Mouse (Mus musculus) midbrain, postnatal 0 days (tissue): ENCODE data around the gene Itm2c. TPM values are rescaled to one million over a fixed set of nuclear protein-coding genes. Genes with fewer than 3 reads are reported as not detected.
A peak's percentile ranks its signal among the peaks of the same experiment; 100 is the strongest.

Experiments
- ATAC-seq: fragments of 200-750 bp; cut with Nextera tagmentation; 2 replicates; pipeline ENCODE4 v1.8.0; 2017; ENCODE audit warnings: moderate number of reproducible peaks, mild to moderate bottlenecking, moderate TSS enrichment, moderate library complexity; ENCODE audit not compliant: low FRiP score
- DNase-seq: peaks from one replicate; pipeline ENCODE4 v3.0.0-alpha.2; 2015; ENCODE audit warnings: low spot score
- H3K27ac ChIP-seq: fragments of 300-500 bp; sonication (generic); 2 replicates; pipeline ENCODE4 v1.5.1; 2014; ENCODE audit warnings: low read depth, mild to moderate bottlenecking, low read length, mixed read lengths
- H3K27me3 ChIP-seq: fragments of 300-500 bp; sonication (generic); 2 replicates; pipeline ENCODE4 v1.6.1; 2014; ENCODE audit warnings: low read length, control low read depth, mixed read lengths; ENCODE audit not compliant: insufficient read depth
- H3K36me3 ChIP-seq: fragments of 300-500 bp; sonication (generic); 2 replicates; pipeline ENCODE4 v1.6.1; 2014; ENCODE audit warnings: low read length, control low read depth, mixed read lengths; ENCODE audit not compliant: insufficient read depth
- H3K4me1 ChIP-seq: fragments of 300-500 bp; sonication (generic); 2 replicates; pipeline ENCODE4 v1.6.1; 2014; ENCODE audit warnings: mild to moderate bottlenecking, control low read depth, antibody characterized with exemption, low read length, mixed read lengths; ENCODE audit not compliant: insufficient read depth
- H3K4me2 ChIP-seq: fragments of 300-500 bp; sonication (generic); 2 replicates; pipeline ENCODE4 v1.6.1; 2014; ENCODE audit warnings: low read depth, mild to moderate bottlenecking, low read length, mixed read lengths; ENCODE audit not compliant: poor library complexity, severe bottlenecking
- H3K4me3 ChIP-seq: fragments of 300-500 bp; sonication (generic); 2 replicates; pipeline ENCODE4 v1.5.1; 2014; ENCODE audit warnings: low read depth, mild to moderate bottlenecking, low read length, moderate library complexity
- H3K9ac ChIP-seq: fragments of 300-500 bp; sonication (generic); replicated peaks from 2 replicates; pipeline ENCODE4 v1.6.1; 2014; ENCODE audit warnings: mild to moderate bottlenecking, low read length, moderate library complexity, mixed read lengths; ENCODE audit not compliant: poor library complexity, severe bottlenecking
- H3K9me3 ChIP-seq: fragments of 300-500 bp; sonication (generic); 2 replicates; pipeline ENCODE4 v1.6.1; 2016; ENCODE audit warnings: low read length, control low read depth
- CTCF ChIP-seq: IDR thresholded peaks from 2 replicates; pipeline ENCODE4 v1.5.1; 2016; ENCODE audit warnings: antibody characterized with exemption, mild to moderate bottlenecking
- WGBS: fragments of 180-500 bp; shearing (Covaris S2); extraction: QIAGEN DNeasy Blood & Tissue Kit; methylation state at CpG from one replicate; pipeline ENCODE4 v1.1.7; 2014; 5-methylcytosine and 5-hydroxymethylcytosine counted together
- polyA plus RNA-seq: library from polyadenylated mRNA; unstranded; fragments of >200 nt; fragmentation: Nextera tagmentation; extraction: Ambion mirVana; gene quantifications from 2 replicates; pipeline ENCODE4 v1.2.1, GENCODE M21; 2015
- total RNA-seq: library from RNA; depleted of rRNA; stranded (reverse); fragments of >200 nt; gene quantifications from 2 replicates; pipeline ENCODE4 v1.2.3, GENCODE M21; 2014

The Itm2c gene
- total and polyA plus RNA-seq, 2 experiments from 2014 or later = 297 to 376 TPM

- Histone ChIP-seq H3K4me3 (no peak overlapping the region), H3K9ac (no peak overlapping the region), H3K27ac (0 out of 2 replicates have a peak overlapping the region, but pooled peaks have one; percentile 43), H3K36me3 (peaks cover 33% of the 10 kb centered on the region), H3K4me2 (no peak overlapping the region), H3K9me3 (no peaks in the 10 kb centered on the region), H3K27me3 (no peaks in the 10 kb centered on the region), H3K4me1 (peaks cover 40% of the 10 kb centered on the region)
- 52% methylated on average over 3 of the region's 3 CpGs for WGBS
- no peak for DNase-seq
- no peak; the same call in 1 of the 2 replicates for ATAC-seq
- no peak for TF ChIP-seq CTCF
These were observed 7.5 kb downstream of the Itm2c start for GRCm38 (mm10) chr1:85901516-85902107.

DNA sequence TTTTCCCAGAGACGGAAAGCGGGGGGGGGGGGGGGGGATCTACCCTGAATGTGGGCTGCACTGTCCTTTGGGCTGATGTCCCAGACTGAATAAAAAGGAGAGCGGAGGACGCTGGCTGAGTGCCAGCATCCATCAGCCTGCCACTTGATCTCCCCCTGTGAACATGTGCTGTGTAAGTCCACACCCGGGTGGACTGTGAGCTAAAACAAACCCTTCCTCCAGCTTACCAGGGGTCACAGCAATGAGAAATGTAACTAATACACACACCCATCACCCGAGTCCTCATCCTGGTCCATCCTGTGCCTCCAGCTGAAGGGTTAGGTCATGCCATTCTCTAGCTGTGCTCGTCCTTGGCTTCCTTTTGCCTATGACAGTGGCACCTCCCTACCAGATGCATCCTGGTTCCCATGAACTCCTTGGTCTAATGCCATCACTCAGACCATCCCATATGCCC, 8.1 kb downstream of the Itm2c start:
- Histone ChIP-seq H3K9ac (no peak overlapping the region), H3K27ac (0 out of 2 replicates have a peak overlapping the region, but pooled peaks have one; percentile 12), H3K36me3 (peaks cover 37% of the 10 kb centered on the region), H3K27me3 (no peaks in the 10 kb centered on the region), H3K4me3 (no peak overlapping the region), H3K9me3 (no peaks in the 10 kb centered on the region), H3K4me2 (no peak overlapping the region), H3K4me1 (peaks cover 35% of the 10 kb centered on the region)
- 25% methylated on average over 7 of the region's 7 CpGs for WGBS
- TF ChIP-seq CTCF = no peak
- DNase-seq (peak; percentile 91), ATAC-seq (peak; percentile 49; the same call in 1 of the 2 replicates)

DNA sequence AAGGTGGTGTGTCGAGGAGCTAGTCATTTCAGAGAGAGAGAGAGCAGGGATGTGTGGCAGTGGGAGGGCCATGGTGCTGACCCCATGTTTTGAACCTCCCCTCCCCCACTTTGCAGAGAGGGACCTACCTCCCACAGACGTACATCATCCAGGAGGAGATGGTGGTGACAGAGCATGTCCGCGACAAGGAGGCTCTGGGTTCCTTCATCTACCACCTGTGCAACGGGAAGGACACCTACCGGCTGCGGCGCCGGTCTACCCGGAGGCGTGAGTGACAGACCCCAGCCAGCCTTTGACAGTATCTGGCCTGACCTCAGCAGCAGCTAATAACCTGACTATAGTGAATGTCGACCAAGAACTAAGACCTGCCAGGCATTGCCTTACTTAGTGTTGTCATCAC, 12.8 kb downstream of the Itm2c start:
- Histone ChIP-seq H3K27ac (no peak overlapping the region), H3K36me3 (peaks cover 55% of the 10 kb centered on the region), H3K9me3 (no peaks in the 10 kb centered on the region), H3K27me3 (no peaks in the 10 kb centered on the region), H3K4me3 (no peak overlapping the region), H3K4me2 (no peak overlapping the region), H3K4me1 (peaks cover 3% of the 10 kb centered on the region; the same call in 1 of the 2 replicates), H3K9ac (no peak overlapping the region)
- 94% methylated on average over 12 of the region's 12 CpGs for WGBS
- DNase-seq = no peak
- TF ChIP-seq CTCF = no peak
- no peak for ATAC-seq

DNA sequence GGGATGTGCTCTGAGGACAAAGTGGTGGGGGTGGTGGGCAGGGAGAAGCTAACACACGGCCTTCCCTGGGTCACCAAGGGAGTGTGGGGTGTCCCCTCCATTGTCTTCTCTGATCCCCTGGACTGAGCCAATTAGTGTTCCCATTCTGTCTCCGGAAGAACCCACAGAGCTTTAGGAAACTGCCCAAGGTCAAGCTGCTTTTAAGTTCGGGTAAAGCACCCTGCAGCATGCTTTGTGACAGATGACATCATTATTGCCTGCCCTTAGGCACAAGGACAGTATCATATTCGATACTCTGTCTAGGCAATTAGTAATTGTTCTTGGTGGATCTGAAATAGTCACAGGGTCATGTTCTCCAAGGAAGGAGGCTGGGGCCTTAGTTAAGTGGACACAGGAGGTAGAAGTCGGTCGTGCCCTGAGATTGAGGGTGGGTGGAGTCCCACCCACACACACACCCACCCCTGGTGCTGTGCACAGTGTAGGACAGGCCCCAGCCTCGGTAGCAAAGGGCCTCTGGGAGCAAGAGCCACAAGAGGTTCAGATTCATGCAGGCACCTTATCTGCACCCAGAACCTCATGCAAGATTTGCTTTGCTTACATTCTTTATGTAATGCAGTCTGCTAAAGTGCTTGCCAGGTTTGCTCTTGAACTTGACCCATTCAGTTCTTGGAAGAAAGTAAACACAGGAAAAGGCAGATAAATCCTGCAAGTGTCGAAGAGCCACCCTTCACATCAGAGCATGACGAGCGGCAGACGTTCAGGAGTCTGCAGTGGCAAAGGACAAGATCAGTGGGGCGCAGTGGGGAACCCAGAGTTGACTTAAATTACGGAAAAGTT, 14.9 kb downstream of the Itm2c start:
- no peak overlapping the region for H3K9ac ChIP-seq
- H3K27ac ChIP-seq = 0 out of 2 replicates have a peak overlapping the region, but pooled peaks have one; percentile 19
- H3K4me1 ChIP-seq = no peaks in the 10 kb centered on the region
- DNase-seq = no peak
- H3K36me3 ChIP-seq = peaks cover 45% of the 10 kb centered on the region
- TF ChIP-seq CTCF = no peak
- no peaks in the 10 kb centered on the region for H3K9me3 ChIP-seq
- ATAC-seq = no peak
- no peak overlapping the region for H3K4me2 ChIP-seq
- no peak overlapping the region for H3K4me3 ChIP-seq
- 58% methylated on average over 13 of the region's 13 CpGs for WGBS
- H3K27me3 ChIP-seq = no peaks in the 10 kb centered on the region

- no peak overlapping the region for H3K27ac ChIP-seq
- no peak overlapping the region for H3K4me3 ChIP-seq
- H3K9me3 ChIP-seq = no peaks in the 10 kb centered on the region
- WGBS = 91% methylated on average over 7 of the region's 7 CpGs
- peaks cover 17% of the 10 kb centered on the region for H3K4me1 ChIP-seq
- no peaks in the 10 kb centered on the region for H3K27me3 ChIP-seq
- H3K9ac ChIP-seq = no peak overlapping the region
- H3K36me3 ChIP-seq = peaks cover 7% of the 10 kb centered on the region
- TF ChIP-seq CTCF = no peak
- no peak overlapping the region for H3K4me2 ChIP-seq
- DNase-seq (no peak), ATAC-seq (no peak)
These were observed 19.1 kb downstream of the Itm2c start for GRCm38 (mm10) chr1:85913078-85913755.
